Mouse (Mus musculus): Measurements from ENCODE around the gene Rtn4r.

Gene Rtn4r

GRCm38 (mm10) chr16:18154521-18155171, 27.2 kb downstream of the Rtn4r start:
- DNase-seq (ENCODE audit: low spot score in 2 of 2) = peak; percentile 91 to 94

GRCm38 (mm10) chr16:18156579-18157350, 29.3 kb downstream of the Rtn4r start:
- no peak for DNase-seq (ENCODE audit: low spot score in 2 of 2)

GRCm38 (mm10) chr16:18159255-18159654, 31.8 kb downstream of the Rtn4r start:
- no peak for DNase-seq (ENCODE audit: low spot score in 2 of 2)

GRCm38 (mm10) chr16:18159778-18160177, 32.3 kb downstream of the Rtn4r start:
- DNase-seq (ENCODE audit: low spot score in 2 of 2) = no peak

DNA sequence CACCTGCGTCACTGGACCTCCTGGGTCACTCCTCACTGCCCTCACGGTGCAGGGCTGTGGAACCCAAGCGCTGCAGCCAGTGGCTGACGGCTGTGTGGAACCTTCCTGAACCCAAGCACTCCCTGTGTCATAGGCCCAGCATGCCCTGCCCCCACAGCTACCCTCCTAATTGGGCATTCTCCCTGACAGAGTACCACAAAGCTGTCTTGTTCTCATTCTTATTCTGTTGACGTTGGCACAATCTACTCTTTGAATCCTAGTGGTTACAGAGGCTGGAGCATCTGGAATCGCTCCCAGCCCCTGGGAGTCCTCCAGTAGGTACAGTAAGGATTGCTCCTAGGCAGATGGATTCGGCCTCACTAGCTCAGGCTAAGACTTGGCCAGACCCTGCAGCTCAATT, 33.1 kb downstream of the Rtn4r start:
- DNase-seq (ENCODE audit: low spot score in 2 of 2) = peak; percentile 74 to 78

DNA sequence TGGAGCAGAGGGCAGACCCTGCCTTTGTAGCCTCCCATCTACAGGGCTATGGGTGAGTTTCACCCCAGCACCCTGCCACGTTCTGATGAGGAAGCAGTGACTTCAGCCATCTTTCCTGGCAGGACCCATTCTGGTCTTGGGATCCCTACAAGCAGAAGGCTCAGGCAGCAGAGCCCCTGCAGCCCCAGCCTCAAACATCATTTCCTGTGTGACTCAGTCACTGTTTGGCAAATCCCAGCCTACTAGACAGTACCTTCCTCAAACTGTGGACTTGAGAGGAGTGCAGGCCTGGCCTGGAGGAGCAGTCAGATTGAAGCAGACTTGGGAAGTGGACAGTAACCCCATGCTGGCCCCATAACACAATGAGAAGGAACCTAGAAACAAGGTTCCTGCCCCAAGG, 33.7 kb downstream of the Rtn4r start:
- no peak for DNase-seq (ENCODE audit: low spot score in 2 of 2)

- no peak for DNase-seq (ENCODE audit: low spot score in 2 of 2)
These were observed 37.3 kb downstream of the Rtn4r start for GRCm38 (mm10) chr16:18164642-18165238.

DNA sequence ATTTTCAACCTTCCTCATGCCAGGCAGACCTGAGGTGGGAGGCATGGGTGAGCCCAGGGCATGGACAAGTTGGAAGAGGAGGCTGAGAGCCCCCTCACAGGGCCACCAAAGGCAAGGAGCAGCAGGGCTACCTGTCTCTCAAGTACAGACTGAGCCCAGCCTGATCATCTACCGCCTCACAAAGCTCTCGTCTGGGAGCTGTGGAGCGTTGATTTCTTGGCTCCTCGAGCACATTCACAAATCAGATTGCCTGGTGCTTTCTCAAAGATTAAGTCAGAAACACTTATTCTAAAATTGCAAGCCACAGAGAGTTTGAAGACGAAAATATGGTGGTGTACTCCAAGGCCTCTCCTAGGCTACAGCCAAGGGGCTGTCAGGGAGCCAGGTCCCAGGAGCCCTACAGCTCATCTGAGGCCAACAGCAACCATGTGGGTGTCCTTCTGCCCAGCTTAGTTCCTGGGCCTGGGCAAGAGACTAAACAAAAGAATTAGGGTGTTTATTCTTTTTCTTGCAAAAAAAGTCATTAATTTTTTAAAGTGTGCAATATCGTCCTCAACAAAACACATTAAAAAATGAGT, 39.3 kb downstream of the Rtn4r start:
- no peak for DNase-seq (ENCODE audit: low spot score in 2 of 2)

DNA sequence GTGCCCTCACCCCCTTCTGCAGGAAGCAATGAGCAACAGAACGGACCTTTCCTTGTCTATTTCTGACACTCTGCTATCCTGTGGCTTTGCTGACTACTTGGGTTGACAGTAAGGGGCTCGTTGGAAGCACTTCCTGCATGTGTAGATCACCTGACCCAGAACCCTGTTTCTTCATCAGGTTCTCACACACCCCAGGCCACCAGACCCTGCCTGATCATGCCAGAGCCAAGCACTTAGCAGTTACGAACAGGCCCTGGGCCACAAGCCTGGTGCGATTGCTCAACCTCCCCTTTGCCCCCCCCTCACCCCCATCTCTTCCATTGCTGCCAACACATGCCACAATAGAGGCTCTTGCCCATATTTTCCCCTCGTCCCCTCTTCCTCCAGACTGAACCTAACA, 41.7 kb downstream of the Rtn4r start:
- DNase-seq (ENCODE audit: low spot score in 2 of 2) = no peak

- no peak for DNase-seq (ENCODE audit: low spot score in 2 of 2)
These were observed 42.3 kb downstream of the Rtn4r start for GRCm38 (mm10) chr16:18169776-18170175.

DNA sequence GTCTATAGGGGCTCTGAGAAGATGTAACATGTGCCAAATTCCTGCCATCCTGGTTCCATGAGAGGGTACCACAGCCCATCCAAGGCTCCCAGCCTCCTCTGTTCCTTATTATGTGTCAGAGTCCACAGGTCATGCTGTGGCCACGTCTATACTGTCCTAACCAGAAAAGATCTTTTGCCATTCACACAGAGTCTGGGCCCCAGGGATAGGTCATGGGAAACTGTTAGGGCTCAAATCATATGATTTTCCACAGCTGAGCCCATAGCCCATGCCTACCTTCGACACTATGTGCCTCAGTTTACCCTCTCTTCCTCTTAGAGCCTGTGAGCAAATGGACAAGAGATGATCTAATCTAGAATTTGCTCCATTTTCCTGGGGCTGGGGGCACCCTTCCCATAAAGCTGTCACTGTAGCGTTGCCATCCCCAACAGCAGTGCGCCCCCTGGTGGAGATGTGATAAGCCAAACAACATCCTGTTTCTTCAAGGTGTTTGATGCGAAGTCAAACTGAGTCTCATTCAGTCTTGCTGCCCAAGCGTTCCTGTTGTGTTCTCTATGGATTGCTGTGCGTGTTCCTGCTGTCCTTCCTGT, 44.9 kb downstream of the Rtn4r start:
- peak; percentile 81 to 90 for DNase-seq (ENCODE audit: low spot score in 2 of 2)

DNA sequence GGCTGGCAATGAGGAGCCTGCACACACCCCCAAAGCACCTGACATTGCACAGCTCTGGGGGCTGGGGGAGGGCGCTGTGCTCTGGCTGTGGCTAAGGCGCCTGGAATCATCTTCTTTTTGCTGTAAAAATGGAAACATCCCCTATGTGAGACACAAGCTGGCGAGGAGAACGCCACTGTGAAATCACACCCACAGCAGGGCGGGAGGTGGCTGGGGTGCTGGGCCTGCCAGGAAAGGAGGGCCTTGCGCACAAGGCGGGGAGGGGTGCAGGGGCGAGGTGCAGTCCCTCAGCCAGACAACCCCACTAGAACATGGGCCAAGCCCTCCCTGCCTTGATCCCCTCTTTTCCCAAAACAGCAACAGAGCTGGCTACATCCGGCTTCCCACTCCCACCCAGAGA, 45.8 kb downstream of the Rtn4r start:
- peak; percentile 68 to 79 for DNase-seq (ENCODE audit: low spot score in 2 of 2)

GRCm38 (mm10) chr16:18173788-18174187, 46.3 kb downstream of the Rtn4r start:
- peak; percentile 69 to 81 for DNase-seq (ENCODE audit: low spot score in 2 of 2)

GRCm38 (mm10) chr16:18175817-18176541, 48.5 kb downstream of the Rtn4r start:
- DNase-seq (ENCODE audit: low spot score in 2 of 2) = no peak

DNA sequence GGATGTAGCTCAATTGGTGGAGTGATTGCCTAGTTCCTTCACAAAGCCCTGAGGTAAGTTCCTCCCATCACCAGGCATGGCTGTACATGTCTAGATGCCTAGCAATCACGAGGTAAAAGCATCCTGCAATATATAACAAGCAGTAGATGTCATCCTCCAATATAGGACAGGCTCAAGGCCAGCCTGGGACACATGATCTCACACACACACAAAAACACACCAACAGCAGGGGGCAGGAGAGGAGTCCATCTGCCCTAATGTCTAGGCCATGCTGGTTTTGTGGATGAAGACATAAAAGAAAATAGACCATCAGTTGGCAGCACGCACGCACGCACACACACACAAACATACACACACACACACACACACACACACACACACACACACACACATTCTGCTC, 49.3 kb downstream of the Rtn4r start:
- no peak for DNase-seq (ENCODE audit: low spot score in 2 of 2)

GRCm38 (mm10) chr16:18179591-18179990, 52.1 kb downstream of the Rtn4r start:
- no peak for DNase-seq (ENCODE audit: low spot score in 2 of 2)

- DNase-seq (ENCODE audit: low spot score in 2 of 2) = no peak
These were observed 54.0 kb downstream of the Rtn4r start for GRCm38 (mm10) chr16:18181398-18181797.

DNA sequence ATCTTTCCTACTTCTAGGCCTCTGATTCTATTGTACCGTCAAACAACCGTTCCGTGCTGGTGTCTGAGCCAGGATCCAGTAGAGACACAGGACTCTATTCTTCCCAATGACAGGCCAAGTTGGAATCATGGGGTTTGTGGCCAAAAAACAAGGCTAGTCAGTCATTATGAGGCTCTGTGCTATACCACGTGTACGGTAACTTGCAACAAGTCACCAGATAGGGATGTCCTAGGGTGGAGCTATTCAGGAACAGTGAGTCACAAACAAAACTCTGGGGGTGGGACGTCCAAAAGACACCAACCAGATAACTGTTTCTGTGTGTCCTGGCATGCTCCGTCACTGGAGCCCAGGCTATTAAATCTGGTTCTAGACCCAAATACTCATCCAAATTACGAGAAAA, 55.3 kb downstream of the Rtn4r start:
- no peak for DNase-seq (ENCODE audit: low spot score in 2 of 2)

DNA sequence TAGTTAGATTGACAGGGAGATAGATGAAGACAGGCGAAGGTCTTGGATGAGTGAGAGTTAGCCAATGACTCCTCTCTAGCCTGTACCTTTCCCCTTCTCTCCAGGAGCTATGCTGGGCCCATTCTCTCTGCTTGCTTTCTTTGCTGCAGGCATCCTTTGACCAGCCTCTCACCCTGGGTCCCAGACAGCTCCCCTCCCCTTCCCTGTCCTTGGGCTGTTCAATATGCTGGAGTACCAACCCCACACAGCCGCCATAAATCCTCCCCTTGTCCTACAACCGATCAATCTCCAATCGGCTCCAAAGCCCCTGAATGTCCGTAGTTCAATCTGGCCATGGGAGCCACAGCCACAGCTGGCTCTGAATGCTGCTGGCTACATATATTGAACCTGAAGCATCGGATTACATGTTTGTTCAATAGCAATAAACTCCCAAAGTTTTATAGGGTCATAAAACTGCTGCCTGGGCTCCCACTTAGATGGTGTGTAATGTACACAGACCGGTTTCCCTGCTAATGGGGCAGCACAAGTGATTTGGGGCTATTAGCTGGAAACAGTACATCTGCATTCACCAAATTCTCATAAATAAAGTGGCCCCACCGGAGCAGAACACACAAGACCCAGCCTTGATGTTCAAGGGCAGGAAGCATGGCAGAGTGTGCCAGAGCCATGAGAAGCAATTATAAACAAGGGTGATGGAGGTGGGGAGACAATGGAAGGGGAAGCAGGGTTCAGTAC, 58.4 kb downstream of the Rtn4r start:
- DNase-seq (ENCODE audit: low spot score in 2 of 2) = no peak

GRCm38 (mm10) chr16:18186798-18187197, 59.4 kb downstream of the Rtn4r start:
- no peak for DNase-seq (ENCODE audit: low spot score in 2 of 2)

DNA sequence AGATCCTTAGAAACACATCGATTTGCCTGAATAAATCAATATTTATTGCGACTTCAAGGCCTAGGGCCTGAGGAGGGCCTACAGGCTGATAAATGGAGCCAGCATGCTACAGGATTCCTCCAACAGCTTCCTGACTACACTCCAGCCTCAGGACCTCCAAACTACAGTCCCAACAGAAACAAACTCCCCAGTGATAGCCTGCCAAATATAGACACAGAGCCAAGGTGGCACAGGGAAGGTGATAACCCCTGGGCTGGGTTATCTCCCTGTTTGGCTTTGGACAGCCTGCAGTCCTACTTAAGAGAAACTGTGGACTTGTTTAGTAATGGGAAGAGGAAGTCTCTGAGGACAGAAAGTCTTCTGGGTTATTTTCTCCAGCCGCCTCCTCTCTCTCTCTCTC, 59.8 kb downstream of the Rtn4r start:
- DNase-seq (ENCODE audit: low spot score in 2 of 2) = no peak

All from right cerebral cortex, postnatal 10 days (tissue).